Mouse (Mus musculus) retina, postnatal 7 days (tissue): Measurements from ENCODE around the gene Ccnj.

Source experiments
- DNase-seq: peaks from one replicate; pipeline ENCODE4 v3.0.0-alpha.2; 2012; ENCODE audit warnings: low read depth, low spot score

Ccnj gene

DNA sequence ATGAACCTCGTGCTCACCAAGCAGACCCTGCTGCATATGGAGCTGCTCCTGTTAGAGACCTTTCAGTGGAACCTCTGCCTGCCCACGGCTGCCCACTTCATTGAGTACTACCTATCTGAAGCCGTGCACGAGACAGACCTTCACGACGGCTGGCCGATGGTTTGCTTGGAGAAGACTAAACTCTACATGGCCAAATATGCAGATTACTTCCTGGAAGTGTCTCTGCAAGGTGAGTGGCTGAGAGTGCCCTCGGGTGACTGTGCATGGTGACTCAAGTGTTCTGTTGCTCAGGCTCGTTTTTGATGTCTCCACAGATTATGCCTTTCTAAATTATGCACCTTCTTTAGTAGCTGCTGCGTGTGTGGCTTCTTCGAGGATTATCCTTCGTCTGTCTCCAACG, 13.7 kb downstream of the Ccnj start:
- DNase-seq: no peak

DNA sequence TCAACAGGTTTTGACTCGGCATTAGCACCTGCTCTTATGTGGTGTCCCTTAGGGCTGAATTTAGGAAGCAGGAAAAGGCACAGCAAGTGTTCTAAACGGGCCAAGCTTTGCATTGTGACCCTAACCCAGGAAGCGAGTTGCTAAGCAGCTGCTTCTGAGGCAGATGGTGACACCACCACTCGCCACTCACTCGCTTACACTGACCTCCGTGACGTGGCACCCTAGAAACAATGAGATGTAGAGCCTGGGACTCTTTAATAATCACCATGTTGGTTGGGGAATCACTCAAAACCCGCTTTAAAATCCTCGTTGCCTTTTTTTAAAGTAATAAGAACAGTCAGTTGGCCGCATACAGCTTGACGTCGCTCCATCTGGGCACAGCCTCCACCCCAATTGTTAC, 18.3 kb downstream of the Ccnj start:
- DNase-seq: no peak

GRCm38 (mm10) chr19:40859555-40859954, 28.5 kb downstream of the Ccnj start:
- DNase-seq: no peak

DNA sequence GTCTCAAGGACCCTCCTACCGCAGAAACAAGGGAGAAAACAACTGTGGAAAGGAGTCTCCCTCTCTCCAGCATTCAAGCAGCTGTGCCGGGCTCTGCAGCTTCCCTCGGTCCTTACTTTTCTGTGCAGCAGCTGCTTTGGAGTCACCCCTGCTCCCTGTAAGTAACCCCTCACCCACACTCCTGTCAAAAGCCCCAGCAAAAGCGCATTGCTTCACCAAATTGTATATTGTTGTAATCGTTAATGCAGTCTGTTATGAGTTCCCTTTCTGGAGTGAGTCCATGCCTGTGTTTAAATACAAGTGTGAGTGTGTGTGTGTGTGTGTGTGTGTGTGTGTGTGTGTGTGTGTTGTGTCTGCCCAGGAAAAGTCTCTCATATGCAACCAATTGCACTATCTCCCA, 37.2 kb downstream of the Ccnj start:
- no peak for DNase-seq

- no peak for DNase-seq
Measured at GRCm38 (mm10) chr19:40869425-40870105, 38.5 kb downstream of the Ccnj start.

DNA sequence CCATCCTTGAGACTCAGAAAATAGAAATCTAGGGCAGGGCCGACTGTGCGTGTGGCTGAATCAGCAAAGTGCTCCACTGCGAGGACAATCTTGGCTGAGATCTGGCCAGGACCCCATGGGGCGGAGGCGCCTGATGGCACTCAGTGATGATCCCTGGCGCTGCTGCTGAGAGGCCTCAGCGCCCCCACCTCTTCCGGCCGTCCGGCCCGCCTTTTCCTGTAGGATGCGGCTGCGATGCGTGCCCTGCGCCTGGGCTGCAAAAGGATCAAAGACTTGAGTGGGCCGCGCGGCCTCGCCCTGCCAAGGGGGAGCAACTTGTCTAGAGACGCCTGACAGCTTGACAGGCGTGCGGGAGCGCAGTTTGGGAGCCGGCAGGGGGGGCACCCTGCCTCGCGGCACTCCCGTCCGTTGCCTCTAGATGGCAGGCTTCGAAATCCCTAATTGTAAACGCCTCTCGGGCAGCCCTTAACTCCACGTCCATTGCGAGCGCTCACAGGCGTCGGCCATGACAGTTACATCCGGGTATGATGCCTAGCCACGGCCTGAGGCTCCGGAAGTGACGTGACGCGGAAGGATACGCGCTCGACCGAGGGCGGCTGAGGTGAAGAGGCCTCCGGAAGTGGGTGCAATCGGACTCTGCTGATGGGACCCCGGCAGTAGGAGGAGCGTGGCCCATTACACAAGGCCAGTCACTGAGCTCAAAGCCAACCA, 42.0 kb downstream of the Ccnj start:
- DNase-seq: peak; percentile 98

GRCm38 (mm10) chr19:40881700-40882099, 50.6 kb downstream of the Ccnj start:
- DNase-seq: no peak

DNA sequence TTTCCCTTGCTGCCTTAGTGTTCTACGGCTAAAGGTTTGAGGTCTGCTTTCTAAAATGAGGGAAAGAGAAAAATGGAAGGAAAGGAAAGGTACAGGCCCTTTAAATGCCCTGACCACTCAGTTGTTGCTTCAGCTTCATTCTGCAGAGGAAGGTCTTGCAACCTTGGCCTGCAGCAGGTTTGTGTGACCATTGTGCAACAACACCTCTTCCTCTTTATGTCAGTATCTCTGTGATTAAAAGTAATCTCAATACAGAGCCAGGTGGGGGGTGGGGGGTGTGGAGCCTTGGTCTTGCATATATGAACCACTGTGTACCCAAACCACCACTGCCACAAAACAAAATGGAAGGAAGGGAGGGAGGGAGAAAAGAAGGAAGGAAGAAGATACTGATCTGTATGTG, 57.8 kb downstream of the Ccnj start:
- no peak for DNase-seq

- peak; percentile 4 for DNase-seq
Measured at GRCm38 (mm10) chr19:40894071-40894506, 63.0 kb downstream of the Ccnj start.

GRCm38 (mm10) chr19:40894519-40895392, 63.7 kb downstream of the Ccnj start, which contains the start of gene Zfp518a:
Zfp518a (plus strand) TSS chr19:40894705.
- peak; percentile 91 for DNase-seq

DNA sequence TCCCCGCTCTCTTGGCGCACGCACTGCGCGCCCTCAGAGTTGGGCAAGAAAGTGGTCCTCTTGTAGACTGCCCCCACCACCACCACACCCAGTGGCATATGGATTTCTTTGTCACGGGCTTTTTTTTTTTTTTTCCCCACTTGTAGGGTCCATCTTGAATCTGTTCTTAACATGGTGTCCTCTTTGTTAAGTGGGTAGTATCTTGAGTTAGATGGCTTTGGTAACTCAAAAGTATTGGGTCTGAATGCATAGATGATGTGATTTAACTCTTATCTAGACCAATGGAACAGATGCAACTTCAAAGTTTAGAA, 64.3 kb downstream of the Ccnj start:
- DNase-seq: no peak
